Mouse (Mus musculus) CH12.LX (cell line): ENCODE data around the gene Asap3. TPM values are rescaled to one million over a fixed set of nuclear protein-coding genes. Genes with fewer than 3 reads are reported as not detected.

ENCODE experiments used
- DNase-seq: peaks from one replicate; pipeline ENCODE4 v3.0.0-alpha.2; 2013; ENCODE audit errors: extremely low read depth
- H3K27ac ChIP-seq: 2 replicates; pipeline ENCODE4 v1.5.1; 2012; ENCODE audit warnings: low read depth, mild to moderate bottlenecking, control low read depth, moderate library complexity; ENCODE audit not compliant: insufficient read depth
- H3K27me3 ChIP-seq: replicated peaks from 2 replicates; pipeline ENCODE3; 2012; ENCODE audit warnings: inconsistent platforms
- H3K36me3 ChIP-seq, 2 experiments: replicated peaks in 1 of 2; 2 replicates each; pipeline versions ENCODE3 to v1.6.1; 2012; ENCODE audit warnings: inconsistent platforms in 1 of 2, low read length in 1 of 2, mild to moderate bottlenecking in 1 of 2, mixed read lengths in 1 of 2, moderate library complexity in 1 of 2; ENCODE audit not compliant: control insufficient read depth in 1 of 2, insufficient read depth in 1 of 2
- H3K4me1 ChIP-seq, 2 experiments: 2 replicates each; pipeline ENCODE4 v1.6.1; 2012; ENCODE audit warnings: inconsistent platforms in 1 of 2, moderate library complexity in 1 of 2; ENCODE audit not compliant: insufficient read depth in 2 of 2, control insufficient read depth in 1 of 2
- H3K4me2 ChIP-seq: 2 replicates; pipeline ENCODE4 v1.6.1; 2012; ENCODE audit warnings: low read depth, mild to moderate bottlenecking, control low read depth; ENCODE audit not compliant: poor library complexity, insufficient read depth, severe bottlenecking
- H3K4me3 ChIP-seq, 3 experiments: fragments of 150-350 bp in 1 of 3; sonication (generic) in 1 of 3; replicated peaks in 1 of 3; 2 replicates each; pipeline versions ENCODE3 to v1.5.1; 2011 to 2012; ENCODE audit warnings: low read depth in 2 of 3, low read length in 2 of 3, mild to moderate bottlenecking in 2 of 3, moderate library complexity in 2 of 3, control low read depth in 1 of 3, improper control_type of control experiment in 1 of 3, inconsistent platforms in 1 of 3, mixed read lengths in 1 of 3; ENCODE audit not compliant: poor library complexity in 1 of 3
- H3K79me2 ChIP-seq: replicated peaks from 2 replicates; pipeline ENCODE4 v1.6.1; 2012; ENCODE audit warnings: mild to moderate bottlenecking, moderate library complexity; ENCODE audit not compliant: control insufficient read depth, poor library complexity, insufficient read depth, severe bottlenecking; ENCODE audit errors: extremely low read depth
- H3K9ac ChIP-seq: 2 replicates; pipeline ENCODE4 v1.6.1; 2012; ENCODE audit warnings: low read depth, mild to moderate bottlenecking, control low read depth, moderate library complexity; ENCODE audit not compliant: insufficient read depth
- H3K9me3 ChIP-seq: replicated peaks from 2 replicates; pipeline ENCODE3; 2012; ENCODE audit warnings: low read length, inconsistent platforms, mixed read lengths
- CHD1 ChIP-seq: IDR thresholded peaks from 2 replicates; pipeline ENCODE4 v1.6.1; 2012; ENCODE audit warnings: low read depth, low read length, improper control_type of control experiment, inconsistent platforms
- CHD2 ChIP-seq: IDR thresholded peaks from 2 replicates; pipeline ENCODE4 v1.6.1; 2011; ENCODE audit warnings: low read length, improper control_type of control experiment
- CTCF ChIP-seq, 2 experiments: IDR thresholded peaks in 1 of 2; conservative IDR thresholded peaks in 1 of 2; 2 replicates each; pipeline ENCODE4 v1.5.1; 2011 to 2012; ENCODE audit warnings: low read depth in 2 of 2, low read length in 2 of 2, improper control_type of control experiment in 1 of 2, inconsistent platforms in 1 of 2, mild to moderate bottlenecking in 1 of 2, moderate library complexity in 1 of 2
- ELF1 ChIP-seq: IDR thresholded peaks from 2 replicates; pipeline ENCODE4 v1.6.1; 2014; ENCODE audit warnings: low read depth, mild to moderate bottlenecking, inconsistent platforms, low read length, improper control_type of control experiment
- EP300 ChIP-seq: IDR thresholded peaks from 2 replicates; pipeline ENCODE4 v1.6.1; 2011; ENCODE audit warnings: low read length, improper control_type of control experiment
- ETS1 ChIP-seq: conservative IDR thresholded peaks from 2 replicates; pipeline ENCODE4 v1.6.1; 2012; ENCODE audit warnings: low read depth, mild to moderate bottlenecking, inconsistent platforms, low read length, improper control_type of control experiment, moderate library complexity
- HCFC1 ChIP-seq: IDR thresholded peaks from 2 replicates; pipeline ENCODE4 v1.6.1; 2012; ENCODE audit warnings: low read depth, mild to moderate bottlenecking, inconsistent platforms, low read length, improper control_type of control experiment
- JUND ChIP-seq: conservative IDR thresholded peaks from 2 replicates; pipeline ENCODE4 v1.6.1; 2011; ENCODE audit warnings: low read depth, low read length, improper control_type of control experiment
- KAT2A ChIP-seq: IDR thresholded peaks from 2 replicates; pipeline ENCODE4 v1.6.1; 2012; ENCODE audit warnings: low read length, improper control_type of control experiment, inconsistent platforms; ENCODE audit not compliant: insufficient replicate concordance
- MAFK ChIP-seq: IDR thresholded peaks from 2 replicates; pipeline ENCODE4 v1.6.1; 2011; ENCODE audit warnings: low read length, improper control_type of control experiment; ENCODE audit not compliant: insufficient replicate concordance
- PAX5 ChIP-seq: IDR thresholded peaks from 2 replicates; pipeline ENCODE4 v1.6.1; 2012; ENCODE audit warnings: low read length, inconsistent platforms, mixed read lengths
- SMC3 ChIP-seq: IDR thresholded peaks from 2 replicates; pipeline ENCODE4 v1.6.1; 2011; ENCODE audit warnings: low read depth, low read length, improper control_type of control experiment
- TBP ChIP-seq: conservative IDR thresholded peaks from 2 replicates; pipeline ENCODE4 v1.6.1; 2011; ENCODE audit warnings: low read depth, low read length, improper control_type of control experiment
- ZC3H11A ChIP-seq: IDR thresholded peaks from 2 replicates; pipeline ENCODE4 v1.6.1; 2012; ENCODE audit warnings: low read depth, mild to moderate bottlenecking, inconsistent platforms, low read length, improper control_type of control experiment
- ZMIZ1 ChIP-seq: IDR thresholded peaks from 2 replicates; pipeline ENCODE4 v1.6.1; 2012; ENCODE audit warnings: low read depth, mild to moderate bottlenecking, inconsistent platforms, low read length, improper control_type of control experiment
- dilution Hi-C: fragments of 300-500 bp; cut with MboI; formaldehyde crosslinking; loops from 2 replicates; pipeline ENCODE4 v1.14.3; 2020; ENCODE audit warnings: low sequenced_read_pairs; ENCODE audit not compliant: extremely low pct_unique_long_range_greater_than_20kb, extremely low pct_ligation_motif_present
- in situ Hi-C: fragments of 300-500 bp; cut with MboI; formaldehyde crosslinking; loops from 3 replicates; pipeline ENCODE4 v1.14.3; 2019; ENCODE audit warnings: low sequenced_read_pairs, low pct_ligation_motif_present, low pct_unique_long_range_greater_than_20kb, mixed read lengths
- polyA plus RNA-seq: library from polyadenylated mRNA; unstranded; fragments of >175 nt; gene quantifications from 2 replicates; pipeline ENCODE4 v1.2.1, GENCODE M21; 2012; ENCODE audit warnings: low read depth; ENCODE audit not compliant: insufficient read length
- total RNA-seq, 2 experiments: library from RNA; depleted of rRNA; stranded (reverse); fragments of 300-350 nt in 1 of 2; fragments of >200 nt in 1 of 2; gene quantifications; 2 replicates each; pipeline ENCODE4 v1.2.3; 2012 to 2014

Gene Asap3
- total and polyA plus RNA-seq, 3 experiments: 0.07 to 0.08 TPM; not detected in 1

GRCm38 (mm10) chr4:136227408-136227807 is 21.2 kb downstream of the Asap3 start:
- Histone ChIP-seq H3K36me3 (no peaks in the 10 kb centered on the region), H3K9me3 (no peaks in the 10 kb centered on the region), H3K4me1 (no peaks in the 10 kb centered on the region), H3K79me2 (no peaks in the 10 kb centered on the region), H3K9ac (no peak overlapping the region), H3K4me3 (no peak overlapping the region), H3K27ac (no peak overlapping the region), H3K4me2 (no peak overlapping the region), H3K27me3 (peaks cover 63% of the 10 kb centered on the region)
- dilution Hi-C loops (no loop called here), in situ Hi-C loops (loop anchor here (25.0 kb wide), 1 partner anchor 385 kb away; the partner anchor contains the start of genes Kdm1a, Lactbl1 and Tex46)
- no peak for DNase-seq
- TF ChIP-seq JUND (no peak), ZC3H11A (no peak), SMC3 (no peak), TBP (no peak), KAT2A (no peak), CHD1 (no peak), ETS1 (no peak), PAX5 (no peak), CHD2 (no peak), HCFC1 (no peak), ZMIZ1 (no peak), EP300 (no peak), MAFK (no peak), CTCF (conservative IDR thresholded peaks at IDR 0.05 in 1 of 2, IDR thresholded peaks at IDR 0.05 in 1 of 2; ENCODE audit: low read depth in 2 of 2, low read length in 2 of 2) (no peak), ELF1 (no peak)

- H3K4me3 ChIP-seq: no peak overlapping the region
- DNase-seq: no peak
- no peaks in the 10 kb centered on the region for H3K79me2 ChIP-seq
- no peak overlapping the region for H3K9ac ChIP-seq
- H3K9me3 ChIP-seq: no peaks in the 10 kb centered on the region
- no peak overlapping the region for H3K27ac ChIP-seq
- in situ Hi-C loops: loop anchor here (25.0 kb wide), 1 partner anchor 384 kb away; the partner anchor contains the start of genes Kdm1a, Lactbl1 and Tex46
- peaks cover 65% of the 10 kb centered on the region for H3K27me3 ChIP-seq
- H3K4me2 ChIP-seq: no peak overlapping the region
- dilution Hi-C loops: no loop called here
- H3K36me3 ChIP-seq: no peaks in the 10 kb centered on the region
- no peaks in the 10 kb centered on the region for H3K4me1 ChIP-seq
- TF ChIP-seq ZC3H11A (no peak), SMC3 (no peak), ELF1 (no peak)
These were observed 22.5 kb downstream of the Asap3 start for GRCm38 (mm10) chr4:136228640-136229039.
